Mouse (Mus musculus): ENCODE measurements at regions not wholly inside any gene's neighbourhood (a gene's known extent, or its start where the extent isn't known, plus 50 kb on each side); places are given as distances from the start of the nearest gene placed in this dataset.

GRCm38 (mm10) chr6:112119180-112119579, 154.4 kb upstream of the Lmcd1 start:
- Histone ChIP-seq H3K9me3 (ENCODE audit: control insufficient read depth, low read length) (no peaks in the 10 kb centered on the region), H3K9ac (ENCODE audit: low read length) (no peak overlapping the region), H3K27me3 (ENCODE audit: control insufficient read depth, insufficient read depth, low read length) (no peaks in the 10 kb centered on the region), H3K36me3 (ENCODE audit: control insufficient read depth, insufficient read depth, low read length) (no peaks in the 10 kb centered on the region), H3K4me1 (replicated peaks; ENCODE audit: control insufficient read depth, insufficient read depth, low read length) (no peaks in the 10 kb centered on the region), H3K4me3 (ENCODE audit: low read depth, low read length) (no peak overlapping the region), H3K4me2 (ENCODE audit: low read depth, low read length, severe bottlenecking) (no peak overlapping the region), H3K27ac (ENCODE audit: low read depth, low read length) (no peak overlapping the region)
- WGBS, result 49% methylated on average over 2 of the region's 2 CpGs
- ATAC-seq (replicated peaks; ENCODE audit: low FRiP score) (no peak), DNase-seq (ENCODE audit: low spot score) (peak; percentile 50)

GRCm38 (mm10) chr6:112133522-112133921, 140.0 kb upstream of the Lmcd1 start:
- Histone ChIP-seq H3K4me1 (replicated peaks; ENCODE audit: control insufficient read depth, insufficient read depth, low read length) (no peaks in the 10 kb centered on the region), H3K4me2 (ENCODE audit: low read depth, low read length, severe bottlenecking) (no peak overlapping the region), H3K27ac (ENCODE audit: low read depth, low read length) (no peak overlapping the region), H3K4me3 (ENCODE audit: low read depth, low read length) (no peak overlapping the region), H3K9ac (ENCODE audit: low read length) (no peak overlapping the region), H3K36me3 (ENCODE audit: control insufficient read depth, insufficient read depth, low read length) (no peaks in the 10 kb centered on the region), H3K27me3 (ENCODE audit: control insufficient read depth, insufficient read depth, low read length) (no peaks in the 10 kb centered on the region), H3K9me3 (ENCODE audit: control insufficient read depth, low read length) (no peaks in the 10 kb centered on the region)
- 25% methylated on average over 3 of the region's 3 CpGs for WGBS
- DNase-seq (ENCODE audit: low spot score), result peak; percentile 63
- no peak for ATAC-seq (replicated peaks; ENCODE audit: low FRiP score)

GRCm38 (mm10) chr6:112152535-112153364, 120.8 kb upstream of the Lmcd1 start:
- H3K9me3 ChIP-seq (ENCODE audit: control insufficient read depth, low read length), result no peaks in the 10 kb centered on the region
- no peak overlapping the region for H3K9ac ChIP-seq (ENCODE audit: low read length)
- DNase-seq (ENCODE audit: low spot score) (no peak), ATAC-seq (replicated peaks; ENCODE audit: low FRiP score) (no peak)
- no peak overlapping the region for H3K4me3 ChIP-seq (ENCODE audit: low read depth, low read length)
- H3K4me1 ChIP-seq (replicated peaks; ENCODE audit: control insufficient read depth, insufficient read depth, low read length), result no peaks in the 10 kb centered on the region
- WGBS, result 84% methylated on average over 10 of the region's 10 CpGs
- no peaks in the 10 kb centered on the region for H3K36me3 ChIP-seq (ENCODE audit: control insufficient read depth, insufficient read depth, low read length)
- no peak overlapping the region for H3K27ac ChIP-seq (ENCODE audit: low read depth, low read length)
- H3K4me2 ChIP-seq (ENCODE audit: low read depth, low read length, severe bottlenecking), result no peak overlapping the region
- H3K27me3 ChIP-seq (ENCODE audit: control insufficient read depth, insufficient read depth, low read length), result no peaks in the 10 kb centered on the region

DNA sequence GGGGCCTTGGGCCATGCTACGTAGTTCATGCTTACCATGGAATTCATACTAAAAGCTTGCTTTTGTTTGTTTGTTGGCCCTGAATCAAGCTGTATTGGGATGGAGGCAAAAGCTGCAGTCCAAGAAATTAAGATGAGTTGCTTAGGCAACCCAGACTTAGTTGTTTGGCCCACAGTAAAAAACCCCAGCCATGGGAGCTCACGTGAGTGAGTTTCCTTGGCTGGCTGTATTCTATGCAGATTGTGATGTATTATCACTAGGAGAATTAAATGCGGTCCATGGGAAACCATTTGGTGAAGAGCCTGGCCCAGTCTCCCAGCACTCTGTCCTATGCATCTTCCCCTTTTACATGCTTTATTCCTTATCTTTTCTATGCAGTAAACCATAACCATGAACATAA, 106.1 kb upstream of the Lmcd1 start:
- H3K4me3 ChIP-seq (ENCODE audit: low read depth, low read length), result no peak overlapping the region
- ATAC-seq (replicated peaks; ENCODE audit: low FRiP score), result no peak
- no peaks in the 10 kb centered on the region for H3K27me3 ChIP-seq (ENCODE audit: control insufficient read depth, insufficient read depth, low read length)
- no peaks in the 10 kb centered on the region for H3K36me3 ChIP-seq (ENCODE audit: control insufficient read depth, insufficient read depth, low read length)
- WGBS, result 81% methylated on average over 3 of the region's 3 CpGs
- no peak overlapping the region for H3K27ac ChIP-seq (ENCODE audit: low read depth, low read length)
- DNase-seq (ENCODE audit: low spot score), result no peak
- H3K4me2 ChIP-seq (ENCODE audit: low read depth, low read length, severe bottlenecking), result no peak overlapping the region
- no peaks in the 10 kb centered on the region for H3K4me1 ChIP-seq (replicated peaks; ENCODE audit: control insufficient read depth, insufficient read depth, low read length)
- H3K9me3 ChIP-seq (ENCODE audit: control insufficient read depth, low read length), result no peaks in the 10 kb centered on the region
- no peak overlapping the region for H3K9ac ChIP-seq (ENCODE audit: low read length)

GRCm38 (mm10) chr6:112176344-112176743, 97.2 kb upstream of the Lmcd1 start:
- Histone ChIP-seq H3K4me1 (replicated peaks; ENCODE audit: control insufficient read depth, insufficient read depth, low read length) (no peaks in the 10 kb centered on the region), H3K36me3 (ENCODE audit: control insufficient read depth, insufficient read depth, low read length) (no peaks in the 10 kb centered on the region), H3K9ac (ENCODE audit: low read length) (no peak overlapping the region), H3K27me3 (ENCODE audit: control insufficient read depth, insufficient read depth, low read length) (no peaks in the 10 kb centered on the region), H3K27ac (ENCODE audit: low read depth, low read length) (no peak overlapping the region), H3K9me3 (ENCODE audit: control insufficient read depth, low read length) (no peaks in the 10 kb centered on the region), H3K4me3 (ENCODE audit: low read depth, low read length) (no peak overlapping the region), H3K4me2 (ENCODE audit: low read depth, low read length, severe bottlenecking) (no peak overlapping the region)
- 22% methylated on average over 2 of the region's 2 CpGs for WGBS
- 0 out of 2 replicates have a peak, but pooled peaks have one; percentile 21 for ATAC-seq (replicated peaks; ENCODE audit: low FRiP score)
- no peak for DNase-seq (ENCODE audit: low spot score)

DNA sequence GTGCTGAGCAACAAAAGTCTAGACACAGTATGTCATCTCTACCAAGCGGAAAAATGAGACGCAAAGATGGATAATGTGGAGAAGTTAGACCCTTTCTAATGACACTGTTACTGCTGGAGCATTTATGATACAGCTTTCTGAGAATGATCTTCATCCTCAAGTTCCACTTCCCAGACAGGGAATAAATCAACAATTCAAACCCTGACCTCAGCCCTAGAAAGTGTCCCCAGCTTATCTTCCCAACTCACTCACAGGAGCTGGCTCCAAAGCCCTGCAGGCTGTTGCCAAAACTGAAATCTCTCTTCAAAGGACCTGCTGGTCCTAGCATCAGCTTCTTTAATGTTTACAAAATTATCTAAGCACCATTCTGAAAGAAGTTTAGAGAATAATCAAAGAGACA, 85.9 kb upstream of the Lmcd1 start:
- Histone ChIP-seq H3K4me1 (replicated peaks; ENCODE audit: control insufficient read depth, insufficient read depth, low read length) (no peaks in the 10 kb centered on the region), H3K9ac (ENCODE audit: low read length) (no peak overlapping the region), H3K4me2 (ENCODE audit: low read depth, low read length, severe bottlenecking) (no peak overlapping the region), H3K36me3 (ENCODE audit: control insufficient read depth, insufficient read depth, low read length) (no peaks in the 10 kb centered on the region), H3K9me3 (ENCODE audit: control insufficient read depth, low read length) (no peaks in the 10 kb centered on the region), H3K27ac (ENCODE audit: low read depth, low read length) (no peak overlapping the region), H3K4me3 (ENCODE audit: low read depth, low read length) (no peak overlapping the region), H3K27me3 (ENCODE audit: control insufficient read depth, insufficient read depth, low read length) (no peaks in the 10 kb centered on the region)
- WGBS, result 95% methylated on average over 2 of the region's 2 CpGs
- DNase-seq (ENCODE audit: low spot score) (no peak), ATAC-seq (replicated peaks; ENCODE audit: low FRiP score) (no peak)

GRCm38 (mm10) chr6:112191032-112191431, 82.5 kb upstream of the Lmcd1 start:
- Histone ChIP-seq H3K4me3 (ENCODE audit: low read depth, low read length) (no peak overlapping the region), H3K9me3 (ENCODE audit: control insufficient read depth, low read length) (no peaks in the 10 kb centered on the region), H3K9ac (ENCODE audit: low read length) (no peak overlapping the region), H3K4me1 (replicated peaks; ENCODE audit: control insufficient read depth, insufficient read depth, low read length) (no peaks in the 10 kb centered on the region), H3K4me2 (ENCODE audit: low read depth, low read length, severe bottlenecking) (no peak overlapping the region), H3K27ac (ENCODE audit: low read depth, low read length) (no peak overlapping the region), H3K27me3 (ENCODE audit: control insufficient read depth, insufficient read depth, low read length) (no peaks in the 10 kb centered on the region), H3K36me3 (ENCODE audit: control insufficient read depth, insufficient read depth, low read length) (no peaks in the 10 kb centered on the region)
- peak; percentile 63 for ATAC-seq (replicated peaks; ENCODE audit: low FRiP score)
- peak; percentile 84 for DNase-seq (ENCODE audit: low spot score)
- 45% methylated on average over 6 of the region's 6 CpGs for WGBS

DNA sequence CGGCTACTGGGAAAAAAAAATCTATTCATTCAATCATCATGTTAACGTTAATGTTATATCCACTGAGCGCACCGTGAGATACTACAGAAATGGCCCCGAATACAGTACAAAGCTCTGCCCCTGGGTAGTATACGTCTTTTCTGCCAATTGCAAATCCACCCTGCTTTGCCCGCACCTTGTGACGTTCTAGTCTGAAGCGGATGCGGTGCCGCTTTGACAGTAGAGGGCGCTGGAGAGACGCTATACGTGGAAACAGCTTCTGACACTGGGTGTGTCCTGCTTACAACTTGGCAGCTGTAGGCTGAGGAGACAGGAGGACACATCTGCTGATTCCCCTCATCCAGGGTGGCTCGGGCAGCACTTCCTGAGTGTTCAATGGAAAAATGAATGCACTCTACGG, 76.1 kb upstream of the Lmcd1 start:
- 10% methylated on average over 16 of the region's 16 CpGs for WGBS

DNA sequence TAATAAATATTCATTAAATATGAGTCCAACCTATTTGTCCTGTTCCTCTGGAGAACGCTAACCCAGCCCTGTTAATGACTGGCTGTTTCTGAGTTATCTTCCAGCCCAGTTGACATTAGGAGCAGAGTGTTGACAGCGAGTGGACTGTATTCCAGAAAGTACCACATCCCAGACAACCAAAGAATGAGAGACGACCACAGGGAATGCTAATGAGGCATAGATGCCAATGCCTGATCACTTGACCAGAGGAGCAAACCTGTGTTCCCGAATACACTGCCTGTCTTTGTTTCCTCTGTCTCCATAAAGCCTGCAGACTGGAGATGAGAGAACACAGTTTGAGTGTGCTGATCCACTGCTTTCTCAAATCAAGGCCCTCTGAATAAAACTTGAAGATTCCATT, 74.3 kb upstream of the Lmcd1 start:
- Histone ChIP-seq H3K9ac (ENCODE audit: low read length) (no peak overlapping the region), H3K9me3 (ENCODE audit: control insufficient read depth, low read length) (no peaks in the 10 kb centered on the region), H3K36me3 (ENCODE audit: control insufficient read depth, insufficient read depth, low read length) (no peaks in the 10 kb centered on the region), H3K27ac (ENCODE audit: low read depth, low read length) (no peak overlapping the region), H3K4me1 (replicated peaks; ENCODE audit: control insufficient read depth, insufficient read depth, low read length) (no peaks in the 10 kb centered on the region), H3K4me2 (ENCODE audit: low read depth, low read length, severe bottlenecking) (no peak overlapping the region), H3K27me3 (ENCODE audit: control insufficient read depth, insufficient read depth, low read length) (no peaks in the 10 kb centered on the region), H3K4me3 (ENCODE audit: low read depth, low read length) (no peak overlapping the region)
- WGBS, result 82% methylated on average over 4 of the region's 4 CpGs
- DNase-seq (ENCODE audit: low spot score), result no peak
- no peak for ATAC-seq (replicated peaks; ENCODE audit: low FRiP score)

More for the DNA sequence above, 76.1 kb upstream of the Lmcd1 start:
- Histone ChIP-seq H3K4me3 (ENCODE audit: low read depth, low read length) (no peak overlapping the region), H3K9ac (ENCODE audit: low read length) (no peak overlapping the region), H3K36me3 (ENCODE audit: control insufficient read depth, insufficient read depth, low read length) (no peaks in the 10 kb centered on the region), H3K4me1 (replicated peaks; ENCODE audit: control insufficient read depth, insufficient read depth, low read length) (no peaks in the 10 kb centered on the region), H3K9me3 (ENCODE audit: control insufficient read depth, low read length) (no peaks in the 10 kb centered on the region), H3K27ac (ENCODE audit: low read depth, low read length) (no peak overlapping the region), H3K27me3 (ENCODE audit: control insufficient read depth, insufficient read depth, low read length) (no peaks in the 10 kb centered on the region), H3K4me2 (ENCODE audit: low read depth, low read length, severe bottlenecking) (peak overlapping the region; percentile 3; the same call in 1 of the 2 replicates)
- DNase-seq (ENCODE audit: low spot score) (peak; percentile 87), ATAC-seq (replicated peaks; ENCODE audit: low FRiP score) (peak; percentile 83)
